Mouse (Mus musculus): ENCODE measurements around the gene Ier2. TPM values are rescaled to one million over a fixed set of nuclear protein-coding genes. Genes with fewer than 3 reads are reported as not detected.

The Ier2 gene
- polyA plus RNA-seq, 1 experiment from 2014 or later: 52.3 TPM

- H3K9me3 ChIP-seq (replicated peaks; ENCODE audit: control insufficient read depth, low read length): no peaks in the 10 kb centered on the region
- H3K4me2 ChIP-seq: peak overlapping the region; percentile 94
- peak overlapping the region; percentile 47 for H3K4me3 ChIP-seq (ENCODE audit: low read depth, low read length)
- WGBS (ENCODE audit: insufficient replicate concordance): 2% methylated on average over 14 of the region's 15 CpGs
- ATAC-seq (replicated peaks; ENCODE audit: insufficient number of reproducible peaks, low FRiP score, low TSS enrichment): peak; percentile 57
- H3K27ac ChIP-seq (ENCODE audit: low read depth, low read length): peak overlapping the region; percentile 98
- H3K36me3 ChIP-seq (ENCODE audit: control insufficient read depth, insufficient read depth, low read length): no peaks in the 10 kb centered on the region
- peaks cover 51% of the 10 kb centered on the region for H3K4me1 ChIP-seq (ENCODE audit: control insufficient read depth, insufficient read depth, low read length)
- H3K9ac ChIP-seq (ENCODE audit: low read depth, low read length): peak overlapping the region; percentile 82
- H3K27me3 ChIP-seq (ENCODE audit: control insufficient read depth, insufficient read depth, low read length): no peaks in the 10 kb centered on the region
These were observed 7.1 kb downstream of the Ier2 start for GRCm38 (mm10) chr8:84655336-84656190.

DNA sequence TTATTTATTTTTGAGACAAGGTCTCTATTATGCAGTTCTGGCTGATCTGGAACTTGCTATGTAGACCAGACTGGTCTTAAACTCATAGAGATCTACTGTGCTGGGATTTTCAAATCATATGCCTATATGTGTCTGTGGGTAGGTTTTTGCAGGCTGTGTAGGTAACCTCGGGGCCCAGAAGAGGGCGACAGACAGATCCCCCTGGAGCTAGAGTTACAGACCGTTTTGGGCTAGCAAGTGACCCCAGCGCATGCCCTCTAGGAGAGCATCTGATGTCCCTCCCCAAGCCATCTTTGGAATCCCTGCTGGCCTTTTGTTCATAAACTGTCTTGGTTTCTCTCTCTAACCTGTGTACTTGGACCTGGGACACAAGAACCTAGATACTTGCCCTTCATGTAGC, 8.1 kb downstream of the Ier2 start:
- Histone ChIP-seq H3K4me1 (ENCODE audit: control insufficient read depth, insufficient read depth, low read length) (peaks cover 45% of the 10 kb centered on the region), H3K4me2 (no peak overlapping the region), H3K9me3 (replicated peaks; ENCODE audit: control insufficient read depth, low read length) (no peaks in the 10 kb centered on the region), H3K27ac (ENCODE audit: low read depth, low read length) (peak overlapping the region; percentile 98), H3K9ac (ENCODE audit: low read depth, low read length) (no peak overlapping the region), H3K36me3 (ENCODE audit: control insufficient read depth, insufficient read depth, low read length) (no peaks in the 10 kb centered on the region), H3K4me3 (ENCODE audit: low read depth, low read length) (no peak overlapping the region), H3K27me3 (ENCODE audit: control insufficient read depth, insufficient read depth, low read length) (no peaks in the 10 kb centered on the region)
- ATAC-seq (replicated peaks; ENCODE audit: insufficient number of reproducible peaks, low FRiP score, low TSS enrichment): no peak
- 38% methylated on average over 4 of the region's 4 CpGs for WGBS (ENCODE audit: insufficient replicate concordance)

- no peaks in the 10 kb centered on the region for H3K36me3 ChIP-seq (ENCODE audit: control insufficient read depth, insufficient read depth, low read length)
- H3K4me1 ChIP-seq (ENCODE audit: control insufficient read depth, insufficient read depth, low read length): peaks cover 37% of the 10 kb centered on the region
- peak overlapping the region; percentile 54; the same call in 1 of the 2 replicates for H3K27ac ChIP-seq (ENCODE audit: low read depth, low read length)
- no peaks in the 10 kb centered on the region for H3K9me3 ChIP-seq (replicated peaks; ENCODE audit: control insufficient read depth, low read length)
- no peaks in the 10 kb centered on the region for H3K27me3 ChIP-seq (ENCODE audit: control insufficient read depth, insufficient read depth, low read length)
- no peak overlapping the region for H3K4me2 ChIP-seq
- no peak overlapping the region for H3K4me3 ChIP-seq (ENCODE audit: low read depth, low read length)
- WGBS (ENCODE audit: insufficient replicate concordance): 52% methylated on average over 9 of the region's 9 CpGs
- H3K9ac ChIP-seq (ENCODE audit: low read depth, low read length): no peak overlapping the region
- no peak for ATAC-seq (replicated peaks; ENCODE audit: insufficient number of reproducible peaks, low FRiP score, low TSS enrichment)
These were observed 9.5 kb downstream of the Ier2 start for GRCm38 (mm10) chr8:84653092-84653631.

GRCm38 (mm10) chr8:84650213-84650612, 12.4 kb downstream of the Ier2 start:
- H3K9me3 ChIP-seq (replicated peaks; ENCODE audit: control insufficient read depth, low read length): no peaks in the 10 kb centered on the region
- ATAC-seq (replicated peaks; ENCODE audit: insufficient number of reproducible peaks, low FRiP score, low TSS enrichment): no peak
- no peak overlapping the region for H3K9ac ChIP-seq (ENCODE audit: low read depth, low read length)
- no peak overlapping the region for H3K4me3 ChIP-seq (ENCODE audit: low read depth, low read length)
- H3K27ac ChIP-seq (ENCODE audit: low read depth, low read length): no peak overlapping the region
- H3K27me3 ChIP-seq (ENCODE audit: control insufficient read depth, insufficient read depth, low read length): no peaks in the 10 kb centered on the region
- H3K4me1 ChIP-seq (ENCODE audit: control insufficient read depth, insufficient read depth, low read length): peaks cover 24% of the 10 kb centered on the region
- H3K4me2 ChIP-seq: no peak overlapping the region
- 48% methylated on average over 3 of the region's 3 CpGs for WGBS (ENCODE audit: insufficient replicate concordance)
- no peaks in the 10 kb centered on the region for H3K36me3 ChIP-seq (ENCODE audit: control insufficient read depth, insufficient read depth, low read length)

GRCm38 (mm10) chr8:84647461-84647901, 15.2 kb downstream of the Ier2 start:
- H3K9me3 ChIP-seq (replicated peaks; ENCODE audit: control insufficient read depth, low read length): no peaks in the 10 kb centered on the region
- peak; percentile 72; the same call in 1 of the 2 replicates for ATAC-seq (replicated peaks; ENCODE audit: insufficient number of reproducible peaks, low FRiP score, low TSS enrichment)
- 1% methylated on average over 14 of the region's 14 CpGs for WGBS (ENCODE audit: insufficient replicate concordance)
- peak overlapping the region; percentile 71 for H3K27ac ChIP-seq (ENCODE audit: low read depth, low read length)
- peaks cover 14% of the 10 kb centered on the region; the same call in 1 of the 2 replicates for H3K4me1 ChIP-seq (ENCODE audit: control insufficient read depth, insufficient read depth, low read length)
- peak overlapping the region; percentile 23; the same call in 1 of the 2 replicates for H3K9ac ChIP-seq (ENCODE audit: low read depth, low read length)
- no peaks in the 10 kb centered on the region for H3K36me3 ChIP-seq (ENCODE audit: control insufficient read depth, insufficient read depth, low read length)
- no peaks in the 10 kb centered on the region for H3K27me3 ChIP-seq (ENCODE audit: control insufficient read depth, insufficient read depth, low read length)
- H3K4me2 ChIP-seq: peak overlapping the region; percentile 64
- H3K4me3 ChIP-seq (ENCODE audit: low read depth, low read length): peak overlapping the region; percentile 29

DNA sequence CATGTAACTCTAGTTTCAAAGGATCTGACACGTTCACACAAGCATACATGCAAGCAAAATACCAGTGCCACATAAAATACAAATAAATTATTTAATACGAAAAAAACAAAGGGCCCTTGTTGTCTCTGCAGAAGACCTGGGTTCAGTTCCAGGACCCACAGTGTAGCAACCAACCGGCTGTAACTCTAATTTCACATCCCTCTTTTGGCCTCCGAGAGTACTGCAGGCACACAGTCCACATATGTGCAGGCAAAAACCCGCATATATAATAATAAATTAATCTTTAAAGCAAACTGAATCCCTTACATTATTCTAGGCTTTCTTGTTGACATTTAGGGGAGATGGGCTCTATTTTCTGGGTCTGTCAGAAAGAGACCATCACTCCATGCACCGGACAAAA, 15.9 kb downstream of the Ier2 start:
- no peaks in the 10 kb centered on the region for H3K9me3 ChIP-seq (replicated peaks; ENCODE audit: control insufficient read depth, low read length)
- no peak overlapping the region; the same call in 1 of the 2 replicates for H3K4me3 ChIP-seq (ENCODE audit: low read depth, low read length)
- H3K9ac ChIP-seq (ENCODE audit: low read depth, low read length): no peak overlapping the region
- no peaks in the 10 kb centered on the region for H3K36me3 ChIP-seq (ENCODE audit: control insufficient read depth, insufficient read depth, low read length)
- peak overlapping the region; percentile 71 for H3K27ac ChIP-seq (ENCODE audit: low read depth, low read length)
- peaks cover 14% of the 10 kb centered on the region; the same call in 1 of the 2 replicates for H3K4me1 ChIP-seq (ENCODE audit: control insufficient read depth, insufficient read depth, low read length)
- peak overlapping the region; percentile 64; the same call in 1 of the 2 replicates for H3K4me2 ChIP-seq
- H3K27me3 ChIP-seq (ENCODE audit: control insufficient read depth, insufficient read depth, low read length): no peaks in the 10 kb centered on the region
- ATAC-seq (replicated peaks; ENCODE audit: insufficient number of reproducible peaks, low FRiP score, low TSS enrichment): no peak
- WGBS (ENCODE audit: insufficient replicate concordance): 53% methylated on average over 6 of the region's 6 CpGs

DNA sequence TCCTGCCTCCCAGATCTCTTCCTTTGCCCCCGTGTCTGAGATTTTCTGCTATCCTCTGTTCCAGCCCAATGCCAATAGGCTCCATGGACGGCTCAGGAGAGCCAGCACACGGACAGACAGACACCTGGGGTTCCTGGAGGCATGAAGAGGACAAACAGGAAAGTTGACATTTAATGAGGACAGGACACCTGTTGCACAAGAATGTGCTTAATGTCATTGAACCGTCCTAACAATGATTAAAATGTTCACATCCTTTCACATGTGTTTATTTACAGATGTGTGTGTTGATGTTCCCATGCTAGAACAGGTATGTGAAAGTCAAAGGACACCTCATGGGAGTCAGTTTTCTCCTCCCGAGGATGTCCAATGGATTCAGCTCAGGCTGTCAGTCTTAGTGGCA, 19.6 kb downstream of the Ier2 start:
- Histone ChIP-seq H3K4me1 (ENCODE audit: control insufficient read depth, insufficient read depth, low read length) (peaks cover 20% of the 10 kb centered on the region), H3K9ac (ENCODE audit: low read depth, low read length) (no peak overlapping the region)

GRCm38 (mm10) chr8:84641578-84642361, 20.9 kb downstream of the Ier2 start:
- Histone ChIP-seq H3K9me3 (replicated peaks; ENCODE audit: control insufficient read depth, low read length) (no peaks in the 10 kb centered on the region), H3K36me3 (ENCODE audit: control insufficient read depth, insufficient read depth, low read length) (no peaks in the 10 kb centered on the region), H3K27ac (ENCODE audit: low read depth, low read length) (no peak overlapping the region), H3K4me2 (no peak overlapping the region), H3K4me1 (ENCODE audit: control insufficient read depth, insufficient read depth, low read length) (peaks cover 16% of the 10 kb centered on the region), H3K4me3 (ENCODE audit: low read depth, low read length) (no peak overlapping the region), H3K27me3 (ENCODE audit: control insufficient read depth, insufficient read depth, low read length) (no peaks in the 10 kb centered on the region), H3K9ac (ENCODE audit: low read depth, low read length) (no peak overlapping the region)
- 57% methylated on average over 1 of the region's 1 CpGs for WGBS (ENCODE audit: insufficient replicate concordance)
- ATAC-seq (replicated peaks; ENCODE audit: insufficient number of reproducible peaks, low FRiP score, low TSS enrichment): no peak

More for the DNA sequence above, 19.6 kb downstream of the Ier2 start:
- H3K36me3 ChIP-seq (ENCODE audit: control insufficient read depth, insufficient read depth, low read length): no peaks in the 10 kb centered on the region
- H3K4me2 ChIP-seq: no peak overlapping the region
- H3K27me3 ChIP-seq (ENCODE audit: control insufficient read depth, insufficient read depth, low read length): no peaks in the 10 kb centered on the region
- no peak for ATAC-seq (replicated peaks; ENCODE audit: insufficient number of reproducible peaks, low FRiP score, low TSS enrichment)
- no peak overlapping the region for H3K27ac ChIP-seq (ENCODE audit: low read depth, low read length)
- 70% methylated on average over 5 of the region's 5 CpGs for WGBS (ENCODE audit: insufficient replicate concordance)
- no peak overlapping the region for H3K4me3 ChIP-seq (ENCODE audit: low read depth, low read length)
- no peaks in the 10 kb centered on the region for H3K9me3 ChIP-seq (replicated peaks; ENCODE audit: control insufficient read depth, low read length)
